Comparison of ENCODE assay signal across 9 mouse cellular contexts in genomic region chr4:45467115-45467912, GRCm38 (mm10). TPM values are rescaled to one million over a fixed set of nuclear protein-coding genes. Genes with fewer than 3 reads are reported as not detected.
DNase-seq lines count a peak whose midpoint lies in the region; ATAC-seq lines count a peak whose summit lies in the region.
"Had no signal": no experiment of that assay in that cellular context is flagged by ENCODE, and none has a peak within 500 bp of the region (broad histone marks: within the 10 kb centered on the region; RNA-seq: fewer than 3 reads in every experiment).

No protein-coding gene starts in this region.

- no peak overlapping the region for H3K27ac ChIP-seq in kidney, embryonic 14.5 days (ENCODE audit: low read depth, low read length)
- H3K27ac ChIP-seq in heart, embryonic 15.5 days = peak overlapping the region; percentile 85
- no peak overlapping the region for H3K27ac ChIP-seq in liver, embryonic 11.5 days (ENCODE audit: low read depth, low read length)

- no peak for ATAC-seq in kidney, embryonic 14.5 days (ENCODE audit: low FRiP score, low TSS enrichment)
- ATAC-seq in heart, embryonic 15.5 days (replicated peaks; ENCODE audit: insufficient number of reproducible peaks, insufficient read depth, low FRiP score, low read depth) = no peak
- ATAC-seq in liver, embryonic 11.5 days (replicated peaks; ENCODE audit: low FRiP score) = no peak
- no peak for ATAC-seq in monocyte, adult 5-6 weeks (replicated peaks; ENCODE audit: insufficient number of reproducible peaks, low FRiP score, low TSS enrichment, poor library complexity, severe bottlenecking)

- H3K4me3 ChIP-seq in kidney, embryonic 14.5 days (ENCODE audit: low read length) = no peak overlapping the region
- no peak overlapping the region for H3K4me3 ChIP-seq in heart, embryonic 15.5 days
- H3K4me3 ChIP-seq in liver, embryonic 11.5 days (ENCODE audit: low read depth, low read length) = no peak overlapping the region

- no peaks in the 10 kb centered on the region for H3K9me3 ChIP-seq in kidney, embryonic 14.5 days (ENCODE audit: control insufficient read depth, low read length)
- no peaks in the 10 kb centered on the region for H3K9me3 ChIP-seq in heart, embryonic 15.5 days (replicated peaks)
- no peaks in the 10 kb centered on the region for H3K9me3 ChIP-seq in liver, embryonic 11.5 days (ENCODE audit: control insufficient read depth, low read length)

- H3K4me1 ChIP-seq in kidney, embryonic 14.5 days (ENCODE audit: control insufficient read depth, insufficient read depth, low read length) = peaks cover 28% of the 10 kb centered on the region
- peaks cover 78% of the 10 kb centered on the region for H3K4me1 ChIP-seq in heart, embryonic 15.5 days (replicated peaks)
- peaks cover 28% of the 10 kb centered on the region for H3K4me1 ChIP-seq in liver, embryonic 11.5 days (replicated peaks; ENCODE audit: control insufficient read depth, insufficient read depth, low read length)

- no peak overlapping the region for H3K9ac ChIP-seq in kidney, embryonic 14.5 days (ENCODE audit: low read depth, low read length)
- peak overlapping the region; percentile 15 for H3K9ac ChIP-seq in heart, embryonic 15.5 days
- H3K9ac ChIP-seq in liver, embryonic 11.5 days (ENCODE audit: low read depth, low read length) = no peak overlapping the region

- peak; percentile 95 for DNase-seq in kidney, adult 11 months
- DNase-seq in adipocyte (ENCODE audit: low spot score) = peak; percentile 78
- peak; percentile 61 to 71 for DNase-seq in cerebellum, postnatal 36 days
- peak; percentile 63 for DNase-seq in lung, postnatal 36 days
- no peak for DNase-seq in liver, embryonic 11.5 days (ENCODE audit: low spot score)

- 68% methylated on average over 12 of the region's 12 CpGs for WGBS in kidney, embryonic 14.5 days
- 53% methylated on average over 12 of the region's 12 CpGs for WGBS in heart, embryonic 15.5 days
- 66% methylated on average over 12 of the region's 12 CpGs for WGBS in liver, embryonic 11.5 days

- H3K27me3 ChIP-seq in kidney, embryonic 14.5 days (ENCODE audit: control insufficient read depth, insufficient read depth, low read length) = no peaks in the 10 kb centered on the region
- no peaks in the 10 kb centered on the region for H3K27me3 ChIP-seq in heart, embryonic 15.5 days
- H3K27me3 ChIP-seq in liver, embryonic 11.5 days (replicated peaks; ENCODE audit: control insufficient read depth, insufficient read depth, low read length) = no peaks in the 10 kb centered on the region
- H3K27me3 ChIP-seq: CH12.LX had no signal

- H3K4me2 ChIP-seq in kidney, embryonic 14.5 days (replicated peaks; ENCODE audit: low read depth, low read length) = no peak overlapping the region
- H3K4me2 ChIP-seq in heart, embryonic 15.5 days = no peak overlapping the region
- no peak overlapping the region for H3K4me2 ChIP-seq in liver, embryonic 11.5 days

- no peaks in the 10 kb centered on the region for H3K36me3 ChIP-seq in kidney, embryonic 14.5 days (ENCODE audit: control insufficient read depth, insufficient read depth, low read length)
- H3K36me3 ChIP-seq in heart, embryonic 15.5 days = peaks cover 4% of the 10 kb centered on the region; the same call in 1 of the 2 replicates
- peaks cover 3% of the 10 kb centered on the region; the same call in 1 of the 2 replicates for H3K36me3 ChIP-seq in liver, embryonic 11.5 days (ENCODE audit: control insufficient read depth, insufficient read depth, low read length)

RNA-seq across cellular contexts. Expression of gene Slc25a51, which starts 58.7 kb away (rescaled TPM):
- 52.4 and 71.6 TPM in 2 replicates for polyA plus RNA-seq in kidney, embryonic 14.5 days (2014; fragmentation: Nextera tagmentation; extraction: Ambion mirVana)
- 71.7 and 74.2 TPM in 2 replicates for polyA plus RNA-seq in heart, embryonic 15.5 days (2015; fragmentation: Nextera tagmentation; extraction: Ambion mirVana)
- polyA plus RNA-seq in liver, embryonic 11.5 days (2014; fragmentation: Nextera tagmentation; extraction: Ambion mirVana) = 81.6 and 83.1 TPM in 2 replicates
- 43.4 to 47.8 TPM (median 44.2 TPM) in 3 replicates for total RNA-seq in monocyte, adult 5-6 weeks (2017)
